Mouse (Mus musculus) CH12F3 (cell line): ENCODE measurements around the gene Traf2.
"Not testable (repeated sequence)": the region's sequence is repeated elsewhere in the genome, so short reads cannot be mapped to it uniquely, and the experiment has no call there.

Source experiments
- in situ Hi-C: fragments of 300-500 bp; cut with MboI; formaldehyde crosslinking; loops from 2 replicates; pipeline ENCODE4 v1.14.3; 2020; ENCODE audit warnings: low sequenced_read_pairs

Gene Traf2

GRCm38 (mm10) chr2:25576028-25576850, 29.5 kb upstream of the Traf2 start:
- in situ Hi-C loops = no loop called here

GRCm38 (mm10) chr2:25575432-25576027, 28.8 kb upstream of the Traf2 start:
- in situ Hi-C loops = no loop called here

- in situ Hi-C loops = no loop called here
Observed at GRCm38 (mm10) chr2:25574579-25575431, 28.1 kb upstream of the Traf2 start, which contains the start of the genes Mamdc4 and Phpt1. TSS of gene Mamdc4 (minus strand) at chr2:25574845. TSS of gene Phpt1 (minus strand) at chr2:25575224.

- in situ Hi-C loops = no loop called here
Observed at GRCm38 (mm10) chr2:25574136-25574535, 27.4 kb upstream of the Traf2 start.

- in situ Hi-C loops = no loop called here
Observed at GRCm38 (mm10) chr2:25573068-25573467, 26.3 kb upstream of the Traf2 start.

- in situ Hi-C loops = no loop called here
Observed at GRCm38 (mm10) chr2:25571221-25571620, 24.5 kb upstream of the Traf2 start.

- in situ Hi-C loops = no loop called here
Observed at GRCm38 (mm10) chr2:25569323-25569722, 22.6 kb upstream of the Traf2 start.

- in situ Hi-C loops = no loop called here
Observed at GRCm38 (mm10) chr2:25568473-25569019, 21.8 kb upstream of the Traf2 start.

- in situ Hi-C loops = no loop called here
Observed at GRCm38 (mm10) chr2:25566558-25566957, 19.8 kb upstream of the Traf2 start.

- in situ Hi-C loops = no loop called here
Observed at GRCm38 (mm10) chr2:25565741-25566140, 19.0 kb upstream of the Traf2 start.

- in situ Hi-C loops = no loop called here
Observed at GRCm38 (mm10) chr2:25561946-25562345, 15.2 kb upstream of the Traf2 start.

GRCm38 (mm10) chr2:25560551-25560950, 13.8 kb upstream of the Traf2 start:
- in situ Hi-C loops = no loop called here

- in situ Hi-C loops = no loop called here
Observed at GRCm38 (mm10) chr2:25558774-25559173, 12.0 kb upstream of the Traf2 start.

- in situ Hi-C loops = no loop called here
Observed at GRCm38 (mm10) chr2:25557964-25558360, 11.2 kb upstream of the Traf2 start.

- in situ Hi-C loops = no loop called here
Observed at GRCm38 (mm10) chr2:25557221-25557963, 10.7 kb upstream of the Traf2 start, which contains the start of gene Edf1. TSS of gene Edf1 (plus strand) at chr2:25557847.

- in situ Hi-C loops = no loop called here
Observed at GRCm38 (mm10) chr2:25556296-25556695, 9.6 kb upstream of the Traf2 start.

- in situ Hi-C loops = not testable (repeated sequence)
Observed at GRCm38 (mm10) chr2:25555479-25555878, 8.7 kb upstream of the Traf2 start.

- in situ Hi-C loops = not testable (repeated sequence)
Observed at GRCm38 (mm10) chr2:25553171-25553786, 6.5 kb upstream of the Traf2 start.

- in situ Hi-C loops = no loop called here
Observed at GRCm38 (mm10) chr2:25551186-25551585, 4.4 kb upstream of the Traf2 start.
